Mouse (Mus musculus): ENCODE data around the gene Tas2r119. TPM values are rescaled to one million over a fixed set of nuclear protein-coding genes. Genes with fewer than 3 reads are reported as not detected.

Tas2r119 gene
- total RNA-seq (2021), result not detected
- long read RNA-seq, experiment 1, result 0 reads
- long read RNA-seq, experiment 2, result 0 reads

GRCm38 (mm10) chr15:32176989-32177388 lies at the start of gene Tas2r119:
Tas2r119 (plus strand) TSS chr15:32177289.
- no peak for DNase-seq
- intact Hi-C loops (cut with DNase I), result no loop called here

- intact Hi-C loops (cut with DNase I), result no loop called here
- DNase-seq, result no peak
Observed at GRCm38 (mm10) chr15:32132315-32132714, 44.8 kb upstream of the Tas2r119 start.

GRCm38 (mm10) chr15:32141657-32142056 lies 35.4 kb upstream of the Tas2r119 start:
- DNase-seq, result no peak
- intact Hi-C loops (cut with DNase I), result no loop called here

GRCm38 (mm10) chr15:32144269-32144668 lies 32.8 kb upstream of the Tas2r119 start:
- intact Hi-C loops (cut with DNase I), result no loop called here

GRCm38 (mm10) chr15:32153404-32153803 lies 23.7 kb upstream of the Tas2r119 start:
- intact Hi-C loops (cut with DNase I), result no loop called here
- DNase-seq, result no peak

More at GRCm38 (mm10) chr15:32144269-32144668, 32.8 kb upstream of the Tas2r119 start:
- no peak for DNase-seq

- DNase-seq, result no peak
- intact Hi-C loops (cut with DNase I), result no loop called here
Observed at GRCm38 (mm10) chr15:32153857-32154449, 23.1 kb upstream of the Tas2r119 start.

- intact Hi-C loops (cut with DNase I), result no loop called here
Observed at GRCm38 (mm10) chr15:32156126-32156525, 21.0 kb upstream of the Tas2r119 start.

GRCm38 (mm10) chr15:32160281-32160680 lies 16.8 kb upstream of the Tas2r119 start:
- DNase-seq, result no peak
- intact Hi-C loops (cut with DNase I), result no loop called here

More at GRCm38 (mm10) chr15:32156126-32156525, 21.0 kb upstream of the Tas2r119 start:
- no peak for DNase-seq

GRCm38 (mm10) chr15:32171764-32172163 lies 5.3 kb upstream of the Tas2r119 start:
- DNase-seq, result no peak
- intact Hi-C loops (cut with DNase I), result no loop called here

GRCm38 (mm10) chr15:32172175-32172987 lies 4.7 kb upstream of the Tas2r119 start:
- intact Hi-C loops (cut with DNase I), result no loop called here
- DNase-seq, result no peak

GRCm38 (mm10) chr15:32172988-32173329 lies 4.1 kb upstream of the Tas2r119 start:
- DNase-seq, result no peak
- intact Hi-C loops (cut with DNase I), result no loop called here

- intact Hi-C loops (cut with DNase I), result no loop called here
- no peak for DNase-seq
Observed at GRCm38 (mm10) chr15:32180010-32180725, 3.1 kb downstream of the Tas2r119 start.

GRCm38 (mm10) chr15:32182026-32182425 lies 4.9 kb downstream of the Tas2r119 start:
- intact Hi-C loops (cut with DNase I), result no loop called here
- no peak for DNase-seq

GRCm38 (mm10) chr15:32184964-32185363 lies 7.9 kb downstream of the Tas2r119 start:
- intact Hi-C loops (cut with DNase I), result no loop called here
- no peak for DNase-seq

GRCm38 (mm10) chr15:32189879-32190278 lies 12.8 kb downstream of the Tas2r119 start:
- intact Hi-C loops (cut with DNase I), result no loop called here

GRCm38 (mm10) chr15:32190436-32190835 lies 13.3 kb downstream of the Tas2r119 start:
- intact Hi-C loops (cut with DNase I), result no loop called here
- no peak for DNase-seq

More at GRCm38 (mm10) chr15:32189879-32190278, 12.8 kb downstream of the Tas2r119 start:
- no peak for DNase-seq

- no peak for DNase-seq
- intact Hi-C loops (cut with DNase I), result no loop called here
Observed at GRCm38 (mm10) chr15:32192948-32193347, 15.9 kb downstream of the Tas2r119 start.

- intact Hi-C loops (cut with DNase I), result no loop called here
- no peak for DNase-seq
Observed at GRCm38 (mm10) chr15:32198076-32198475, 21.0 kb downstream of the Tas2r119 start.

- DNase-seq, result no peak
- intact Hi-C loops (cut with DNase I), result no loop called here
Observed at GRCm38 (mm10) chr15:32198561-32198960, 21.5 kb downstream of the Tas2r119 start.

- intact Hi-C loops (cut with DNase I), result no loop called here
- no peak for DNase-seq
Observed at GRCm38 (mm10) chr15:32203242-32203641, 26.2 kb downstream of the Tas2r119 start.

GRCm38 (mm10) chr15:32204908-32205307 lies 27.8 kb downstream of the Tas2r119 start:
- intact Hi-C loops (cut with DNase I), result no loop called here
- DNase-seq, result no peak

All from gastrocnemius, postnatal 36 days (tissue).